Mouse (Mus musculus): ENCODE results near the gene Rap1gap. TPM values are rescaled to one million over a fixed set of nuclear protein-coding genes. Genes with fewer than 3 reads are reported as not detected.

Rap1gap gene
- polyA plus RNA-seq, 1 experiment from 2014 or later, result 26.9 TPM

Other genes starting within 250 kb of the Rap1gap start
- gene Cela3b, start 234.2 kb upstream of the Rap1gap start, polyA plus RNA-seq (2015; fragmentation: Nextera tagmentation; extraction: Ambion mirVana), result 237 and 402 TPM in 2 replicates
- gene 1700013G24Rik, start 211.4 kb upstream of the Rap1gap start, polyA plus RNA-seq (2015; fragmentation: Nextera tagmentation; extraction: Ambion mirVana), result not detected in 2 replicates
- gene Hspg2, start 196.0 kb upstream of the Rap1gap start, polyA plus RNA-seq (2015; fragmentation: Nextera tagmentation; extraction: Ambion mirVana), result 24.5 TPM in 2 replicates
- gene Ldlrad2, start 90.2 kb upstream of the Rap1gap start, polyA plus RNA-seq (2015; fragmentation: Nextera tagmentation; extraction: Ambion mirVana), result not detected in 2 replicates
- gene Usp48, start 71.0 kb upstream of the Rap1gap start, polyA plus RNA-seq (2015; fragmentation: Nextera tagmentation; extraction: Ambion mirVana), result 48.3 and 48.4 TPM in 2 replicates
- gene Alpl, start 131.7 kb downstream of the Rap1gap start, polyA plus RNA-seq (2015; fragmentation: Nextera tagmentation; extraction: Ambion mirVana), result 4.3 and 4.7 TPM in 2 replicates
- gene Ece1, start 197.5 kb downstream of the Rap1gap start, polyA plus RNA-seq (2015; fragmentation: Nextera tagmentation; extraction: Ambion mirVana), result 56.0 and 63.0 TPM in 2 replicates